Mouse (Mus musculus) v-Abl transformed pro-B cells (cell line): Measurements from ENCODE around the gene Poll.

Source experiments
- in situ Hi-C, 2 experiments: fragments of 400-800 bp; cut with MboI; formaldehyde crosslinking; loops; one replicate each; pipeline ENCODE4 v1.15.1; 2025; ENCODE audit not compliant: unreplicated experiment in 2 of 2

Poll gene

GRCm38 (mm10) chr19:45578976-45579375 lies 18.6 kb upstream of the Poll start:
- in situ Hi-C loops, result no loop called here

GRCm38 (mm10) chr19:45577141-45577750 lies 16.9 kb upstream of the Poll start:
- in situ Hi-C loops, result no loop called here

- in situ Hi-C loops, result no loop called here
Measured at GRCm38 (mm10) chr19:45575632-45576001, 15.3 kb upstream of the Poll start.

- in situ Hi-C loops, result loop anchor here (5.0 to 25.0 kb wide), 2 partner anchors 172 to 437 kb away; partner anchors contain the start of genes Hps6 (in 2 of the 2) and Npm3 (in 2 of the 2)
Measured at GRCm38 (mm10) chr19:45574941-45575631, 14.8 kb upstream of the Poll start.

- in situ Hi-C loops, result loop anchor here (5.0 to 25.0 kb wide), 2 partner anchors 173 to 438 kb away; partner anchors contain the start of genes Hps6 (in 2 of the 2) and Npm3 (in 2 of the 2)
Measured at GRCm38 (mm10) chr19:45574339-45574898, 14.1 kb upstream of the Poll start.

GRCm38 (mm10) chr19:45573861-45574267 lies 13.5 kb upstream of the Poll start:
- in situ Hi-C loops, result loop anchor here (5.0 to 25.0 kb wide), 2 partner anchors 173 to 438 kb away; partner anchors contain the start of genes Hps6 (in 2 of the 2) and Npm3 (in 2 of the 2)

- in situ Hi-C loops, result loop anchor here (5.0 to 25.0 kb wide), 2 partner anchors 174 to 439 kb away; partner anchors contain the start of genes Hps6 (in 2 of the 2) and Npm3 (in 2 of the 2)
Measured at GRCm38 (mm10) chr19:45573033-45573432, 12.7 kb upstream of the Poll start.

- in situ Hi-C loops, result loop anchor here (25.0 kb wide), 1 partner anchor 445 kb away; the partner anchor contains the start of gene Hps6 (in 2 of the 2)
Measured at GRCm38 (mm10) chr19:45567367-45567766, 7.0 kb upstream of the Poll start.

GRCm38 (mm10) chr19:45565925-45566715 lies 5.8 kb upstream of the Poll start:
- in situ Hi-C loops, result loop anchor here (25.0 kb wide), 1 partner anchor 446 kb away; the partner anchor contains the start of gene Hps6 (in 2 of the 2)

GRCm38 (mm10) chr19:45554136-45554535 lies 6.2 kb downstream of the Poll start:
- in situ Hi-C loops, result loop anchor here (25.0 kb wide), 1 partner anchor 458 kb away; the partner anchor contains the start of gene Hps6 (in 2 of the 2)

- in situ Hi-C loops, result loop anchor here (25.0 kb wide), 1 partner anchor 460 kb away; the partner anchor contains the start of gene Hps6 (in 2 of the 2)
Measured at GRCm38 (mm10) chr19:45552187-45552586, 8.1 kb downstream of the Poll start.

GRCm38 (mm10) chr19:45549948-45550347 lies 10.4 kb downstream of the Poll start:
- in situ Hi-C loops, result loop anchor here (5.0 to 25.0 kb wide), 8 partner anchors 65 to 962 kb away; partner anchors contain the start of genes Hps6 (in 2 of the 2), Btrc (in 1 of the 2) and Trim8 (in 1 of the 2)

- in situ Hi-C loops, result loop anchor here (5.0 to 25.0 kb wide), 7 partner anchors 65 to 963 kb away; partner anchors contain the start of genes Btrc (in 1 of the 2) and Trim8 (in 1 of the 2)
Measured at GRCm38 (mm10) chr19:45549128-45549915, 11.0 kb downstream of the Poll start.

GRCm38 (mm10) chr19:45548196-45548595 lies 12.1 kb downstream of the Poll start:
- in situ Hi-C loops, result loop anchor here (5.0 to 25.0 kb wide), 7 partner anchors 63 to 964 kb away; partner anchors contain the start of genes Btrc (in 1 of the 2) and Trim8 (in 1 of the 2)

GRCm38 (mm10) chr19:45544925-45545321 lies 15.4 kb downstream of the Poll start:
- in situ Hi-C loops, result loop anchor here (5.0 to 25.0 kb wide), 7 partner anchors 60 to 967 kb away; partner anchors contain the start of genes Btrc (in 1 of the 2) and Trim8 (in 1 of the 2)

- in situ Hi-C loops, result loop anchor here (10.0 to 25.0 kb wide), 4 partner anchors 60 to 968 kb away; partner anchors contain the start of genes Btrc (in 1 of the 2) and Trim8 (in 1 of the 2)
Measured at GRCm38 (mm10) chr19:45544152-45544924, 16.0 kb downstream of the Poll start.

- in situ Hi-C loops, result loop anchor here (10.0 to 25.0 kb wide), 4 partner anchors 57 to 970 kb away; partner anchors contain the start of genes Btrc (in 1 of the 2) and Trim8 (in 1 of the 2)
Measured at GRCm38 (mm10) chr19:45542061-45542460, 18.3 kb downstream of the Poll start.
